Mouse (Mus musculus): Measurements from ENCODE around the gene Metap1. TPM values are rescaled to one million over a fixed set of nuclear protein-coding genes. Genes with fewer than 3 reads are reported as not detected.
"Not testable (repeated sequence)": the region's sequence is repeated elsewhere in the genome, so short reads cannot be mapped to it uniquely, and the experiment has no call there.

The Metap1 gene
- total RNA-seq, 2 experiments from 2014 or later = 40.4 to 46.1 TPM

GRCm38 (mm10) chr3:138503754-138504153, 14.4 kb upstream of the Metap1 start:
- DNase-seq = no peak

- DNase-seq = no peak
These were observed 10.8 kb upstream of the Metap1 start for GRCm38 (mm10) chr3:138499854-138500740.

- DNase-seq = no peak
These were observed 9.4 kb upstream of the Metap1 start for GRCm38 (mm10) chr3:138498731-138499130.

- no peak for DNase-seq
These were observed 6.1 kb upstream of the Metap1 start for GRCm38 (mm10) chr3:138495166-138496145.

- no peak for DNase-seq
These were observed 5.2 kb upstream of the Metap1 start for GRCm38 (mm10) chr3:138494565-138494964.

GRCm38 (mm10) chr3:138493668-138494067, 4.4 kb upstream of the Metap1 start:
- DNase-seq = no peak

GRCm38 (mm10) chr3:138490034-138490337, 671 bp upstream of the Metap1 start:
- DNase-seq = no peak

- DNase-seq = no peak
These were observed 560 bp downstream of the Metap1 start for GRCm38 (mm10) chr3:138488584-138489326.

GRCm38 (mm10) chr3:138483240-138483639, 6.1 kb downstream of the Metap1 start:
- DNase-seq = no peak

GRCm38 (mm10) chr3:138481526-138482284, 7.6 kb downstream of the Metap1 start:
- DNase-seq = no peak

- DNase-seq = no peak
These were observed 9.8 kb downstream of the Metap1 start for GRCm38 (mm10) chr3:138479489-138479888.

GRCm38 (mm10) chr3:138471066-138471465, 18.2 kb downstream of the Metap1 start:
- no peak for DNase-seq

GRCm38 (mm10) chr3:138466656-138467055, 22.7 kb downstream of the Metap1 start:
- DNase-seq = not testable (repeated sequence)

GRCm38 (mm10) chr3:138464573-138465147, 24.7 kb downstream of the Metap1 start:
- DNase-seq = no peak

- DNase-seq = no peak
These were observed 25.5 kb downstream of the Metap1 start for GRCm38 (mm10) chr3:138463807-138464206.

- no peak for DNase-seq
These were observed 26.2 kb downstream of the Metap1 start for GRCm38 (mm10) chr3:138463137-138463536.

- DNase-seq = no peak
These were observed 27.5 kb downstream of the Metap1 start for GRCm38 (mm10) chr3:138461832-138462231.

- DNase-seq = no peak
These were observed 29.1 kb downstream of the Metap1 start for GRCm38 (mm10) chr3:138460260-138460659.

- no peak for DNase-seq
These were observed 30.9 kb downstream of the Metap1 start for GRCm38 (mm10) chr3:138458441-138458840.

GRCm38 (mm10) chr3:138454711-138455435, 34.4 kb downstream of the Metap1 start:
- no peak for DNase-seq
